Mouse (Mus musculus): ENCODE data around the gene Col28a1.

The Col28a1 gene
- long read RNA-seq, experiment 1: 0 reads
- long read RNA-seq, experiment 2, partial matches to known transcripts: 1 of 1 reads
- long read RNA-seq, experiment 2, other reads (novel, unspliced or antisense): 0 of 1 reads

DNA sequence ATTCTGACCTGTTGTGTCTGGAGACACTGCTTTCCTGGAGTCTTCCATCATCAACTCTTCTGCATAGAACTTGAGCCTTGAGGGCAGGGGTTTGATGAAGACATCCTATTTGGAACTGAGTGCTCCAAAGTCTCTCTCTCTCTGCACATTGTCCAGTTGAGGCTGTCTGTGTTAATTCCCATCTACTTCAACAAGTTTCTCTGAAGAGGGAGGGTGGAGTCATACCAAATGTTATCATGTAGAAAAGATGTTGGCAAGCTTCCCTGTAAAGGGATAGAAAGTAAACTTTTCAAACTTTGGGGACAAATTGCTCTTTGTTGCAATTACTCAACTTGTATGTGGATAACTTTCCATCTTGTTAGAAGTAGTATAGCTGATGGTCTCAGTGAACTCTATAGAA, at the start of gene Col28a1:
Col28a1 (minus strand) TSS at position 101 of the 400 bp plus-strand sequence.
- intact Hi-C loops (cut with DNase I): loop anchor here (5.0 kb wide), 1 partner anchor 460 kb away; no protein-coding TSS in a partner anchor

- intact Hi-C loops (cut with DNase I): no loop called here
Measured at GRCm38 (mm10) chr6:8228596-8228995, 36.2 kb upstream of the Col28a1 start.

- intact Hi-C loops (cut with DNase I): no loop called here
Measured at GRCm38 (mm10) chr6:8227035-8227434, 34.6 kb upstream of the Col28a1 start.

DNA sequence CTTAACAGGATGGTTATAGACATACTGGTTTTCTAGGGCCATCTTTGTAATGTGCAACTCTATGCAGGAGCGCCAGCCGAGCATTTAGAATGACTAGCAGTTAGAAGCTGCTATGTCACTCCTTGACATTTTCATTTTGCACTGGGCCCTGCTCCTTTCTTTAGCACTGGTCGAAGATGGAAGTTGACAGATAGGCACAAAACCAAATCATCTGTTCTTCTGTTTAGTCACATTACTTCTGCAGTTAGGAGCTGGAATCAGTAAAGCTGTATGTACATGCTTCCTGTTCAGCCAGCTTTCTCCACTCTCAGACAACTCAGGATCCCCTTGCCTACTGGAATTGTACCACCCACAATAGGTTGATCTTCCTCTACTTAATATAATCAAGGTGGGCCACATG, 18.2 kb upstream of the Col28a1 start:
- intact Hi-C loops (cut with DNase I): no loop called here

DNA sequence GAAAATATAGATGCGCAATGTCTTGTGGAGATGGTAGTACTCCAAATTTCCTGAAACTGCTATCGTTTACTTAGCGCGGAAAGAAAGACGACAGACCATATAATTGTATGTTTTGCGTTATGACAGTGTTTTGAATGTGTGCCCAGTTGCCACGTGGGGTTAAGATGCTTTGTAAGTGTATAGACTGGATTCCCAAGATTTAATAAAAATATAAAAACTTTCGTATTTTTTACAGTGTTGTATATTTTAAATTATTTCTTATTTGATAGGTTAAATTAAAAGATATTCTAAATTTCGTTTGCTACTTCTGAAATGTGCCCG, 17.4 kb upstream of the Col28a1 start:
- intact Hi-C loops (cut with DNase I): loop anchor here (10.0 kb wide), 1 partner anchor 625 kb away; no protein-coding TSS in a partner anchor

DNA sequence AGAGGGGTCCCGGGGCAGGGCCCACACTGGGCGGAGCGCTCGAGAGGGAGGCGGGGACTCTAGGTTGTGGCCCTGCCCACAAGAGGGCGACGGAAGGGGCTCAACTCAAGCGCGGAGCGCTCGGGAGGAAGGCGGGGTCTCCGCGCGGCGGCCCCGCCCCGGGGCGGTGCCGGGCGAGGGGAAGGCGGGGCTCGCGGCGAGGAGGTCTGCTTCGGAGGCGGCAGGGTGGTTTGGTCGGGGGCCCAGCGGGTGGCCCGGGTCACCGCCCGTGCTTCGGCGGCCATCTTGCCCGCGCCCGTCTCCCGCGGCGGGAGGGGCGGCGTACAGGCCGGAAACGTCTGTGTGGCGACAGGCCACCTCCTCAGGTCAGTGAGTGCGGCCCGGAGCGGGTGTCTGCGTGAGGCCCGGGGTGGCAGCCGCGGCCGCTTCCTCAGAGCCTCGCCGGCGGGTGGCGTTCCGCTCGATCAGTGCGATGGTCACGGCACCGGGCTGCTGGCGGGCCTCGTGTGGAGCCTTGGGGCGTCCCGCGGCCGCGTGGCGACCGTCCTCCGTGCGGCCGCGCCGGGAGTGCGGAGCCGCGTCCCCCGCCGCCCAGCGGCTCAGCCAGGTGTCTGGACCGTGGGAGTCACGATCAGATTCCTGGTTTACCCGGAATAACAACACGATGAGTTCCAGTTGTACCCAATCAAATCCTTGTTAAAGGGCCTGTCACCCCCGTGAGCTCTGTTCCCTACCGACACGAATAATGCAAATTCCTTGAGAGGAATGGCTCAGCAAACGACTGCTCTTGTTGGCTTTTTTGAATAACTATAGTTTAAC, 16.8 kb upstream of the Col28a1 start, which contains the start of gene Mios:
Mios (plus strand) TSS at position 176 of the 819 bp plus-strand sequence.
- intact Hi-C loops (cut with DNase I): loop anchor here (10.0 kb wide), 1 partner anchor 626 kb away; no protein-coding TSS in a partner anchor

- intact Hi-C loops (cut with DNase I): loop anchor here (2.0 to 5.0 kb wide), 2 partner anchors 125 to 458 kb away; no protein-coding TSS in a partner anchor
Measured at GRCm38 (mm10) chr6:8189917-8190316, 2.5 kb downstream of the Col28a1 start.

GRCm38 (mm10) chr6:8188599-8189233, 3.7 kb downstream of the Col28a1 start:
- intact Hi-C loops (cut with DNase I): loop anchor here (2.0 kb wide), 1 partner anchor 124 kb away; no protein-coding TSS in a partner anchor

DNA sequence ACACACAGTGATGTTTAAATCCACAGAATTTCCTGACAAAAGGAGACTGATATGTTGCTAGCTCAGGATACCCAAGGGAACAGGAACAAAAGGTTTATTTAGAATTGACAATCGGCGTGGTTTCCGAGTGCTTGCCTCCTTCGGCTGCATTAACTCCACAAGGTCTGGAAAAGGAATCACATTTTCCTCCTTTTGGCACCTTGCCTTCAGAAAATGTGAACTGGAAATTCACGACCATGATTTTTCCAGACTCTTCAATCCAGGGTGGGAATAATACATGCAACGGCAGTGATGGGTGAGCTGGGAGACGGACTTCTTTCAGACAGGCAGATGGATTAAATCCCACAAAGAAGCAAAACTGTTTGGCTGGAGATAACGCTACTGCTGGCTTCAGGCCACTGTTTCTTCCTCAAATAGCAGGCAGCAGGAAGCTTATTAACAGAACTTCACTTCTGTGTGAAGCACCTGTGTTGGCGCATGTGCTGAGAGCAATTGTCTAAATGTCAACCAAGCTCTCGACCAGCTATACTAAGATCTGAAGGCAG, 13.9 kb downstream of the Col28a1 start:
- intact Hi-C loops (cut with DNase I): no loop called here

GRCm38 (mm10) chr6:8176116-8176515, 16.3 kb downstream of the Col28a1 start:
- intact Hi-C loops (cut with DNase I): no loop called here

- intact Hi-C loops (cut with DNase I): no loop called here
Measured at GRCm38 (mm10) chr6:8175346-8175745, 17.1 kb downstream of the Col28a1 start.

DNA sequence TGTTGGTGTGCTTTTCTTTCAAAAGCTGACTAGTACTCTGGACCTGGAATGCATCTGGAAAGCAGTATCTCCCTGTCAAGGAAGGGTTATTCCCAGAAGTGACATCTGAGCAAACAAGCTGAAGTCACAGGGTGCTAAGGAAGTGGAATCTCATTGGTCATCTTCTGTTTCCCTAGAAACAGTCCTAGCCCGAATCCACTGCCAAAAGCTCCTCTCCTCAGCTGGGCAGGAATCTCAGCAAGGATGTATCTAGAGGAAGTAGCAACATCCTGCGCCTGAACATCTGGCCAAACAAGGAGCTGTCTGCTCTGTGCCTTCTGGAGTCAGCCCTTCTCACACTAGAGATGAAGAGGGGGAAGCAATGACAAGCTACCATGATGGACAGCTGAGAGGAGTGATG, 18.4 kb downstream of the Col28a1 start:
- intact Hi-C loops (cut with DNase I): no loop called here

DNA sequence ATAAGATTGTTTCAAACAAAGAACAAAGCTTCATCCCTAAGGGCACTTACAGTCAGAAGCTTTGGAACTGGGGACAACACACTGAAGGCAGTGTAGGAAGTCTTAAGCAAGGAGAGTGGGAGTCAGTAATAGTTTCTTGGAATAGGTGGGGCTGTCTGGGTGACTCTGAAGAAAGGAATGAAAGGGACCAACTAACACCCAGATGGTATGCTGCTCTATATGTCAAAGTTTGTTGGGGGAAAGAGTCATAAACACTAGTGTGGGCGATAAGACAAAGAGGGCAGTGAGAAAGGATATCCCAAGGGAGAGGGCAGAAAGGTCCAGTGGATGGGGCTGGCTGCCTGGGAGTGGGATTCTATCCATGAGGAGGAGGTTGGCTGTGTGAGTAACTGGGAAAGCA, 20.3 kb downstream of the Col28a1 start:
- intact Hi-C loops (cut with DNase I): no loop called here

DNA sequence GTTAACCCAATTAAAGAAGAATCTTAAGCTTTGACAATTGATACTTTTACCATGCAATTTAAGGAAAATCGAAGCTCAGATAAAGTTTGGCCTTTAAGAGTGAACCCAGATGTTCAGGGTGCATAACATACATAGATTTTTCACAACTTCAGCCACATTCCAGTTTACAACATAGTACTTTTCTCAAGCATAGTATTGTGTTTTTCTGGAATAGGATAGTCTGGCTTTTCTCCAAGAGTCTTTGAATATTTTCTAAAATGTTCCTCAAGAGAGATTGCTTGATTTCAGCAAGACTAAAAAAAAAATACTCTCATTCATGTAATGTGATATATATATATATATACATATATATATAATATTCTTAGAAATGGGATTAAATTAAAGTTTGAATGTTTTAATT, 27.7 kb downstream of the Col28a1 start:
- intact Hi-C loops (cut with DNase I): no loop called here

DNA sequence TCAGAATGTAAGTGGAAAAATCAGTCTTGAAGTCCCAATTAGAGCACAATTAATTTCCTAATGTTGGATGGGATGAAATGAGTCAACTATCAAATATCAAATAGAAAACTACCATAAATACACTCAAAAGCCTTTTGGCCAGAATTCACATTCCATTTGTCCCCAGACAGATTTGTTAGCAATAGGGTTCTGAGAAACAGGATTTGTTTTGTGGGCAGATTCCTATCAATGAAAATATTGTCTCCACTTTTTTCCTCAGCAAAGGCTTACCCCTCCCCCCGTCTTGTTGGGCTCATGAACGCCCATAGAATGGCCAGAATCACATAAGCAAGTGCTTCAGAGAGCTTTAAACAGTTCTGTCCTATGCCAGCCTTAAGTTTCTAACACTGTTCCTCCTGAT, 32.4 kb downstream of the Col28a1 start:
- intact Hi-C loops (cut with DNase I): no loop called here

DNA sequence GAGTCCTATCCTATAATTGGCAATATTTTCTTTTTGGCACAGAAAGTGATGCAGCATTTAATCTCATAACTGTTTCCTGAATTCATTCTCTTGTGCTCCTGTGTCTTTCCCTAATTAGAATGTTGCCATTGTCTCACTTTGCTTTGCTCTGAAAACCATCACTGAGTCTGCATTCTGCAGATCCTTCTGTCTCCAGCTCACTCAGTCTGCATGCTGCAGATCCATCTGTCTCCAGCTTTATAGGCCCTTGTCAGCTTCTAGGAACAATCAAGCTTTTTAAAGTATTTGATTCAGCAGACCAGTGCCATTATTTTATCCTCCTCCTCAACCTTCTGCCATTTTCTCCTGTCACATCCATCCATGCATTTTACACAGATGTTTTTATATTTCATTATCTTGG, 35.3 kb downstream of the Col28a1 start:
- intact Hi-C loops (cut with DNase I): no loop called here

GRCm38 (mm10) chr6:8152551-8153361, 39.7 kb downstream of the Col28a1 start:
- intact Hi-C loops (cut with DNase I): no loop called here

- intact Hi-C loops (cut with DNase I): no loop called here
Measured at GRCm38 (mm10) chr6:8148916-8149315, 43.5 kb downstream of the Col28a1 start.

DNA sequence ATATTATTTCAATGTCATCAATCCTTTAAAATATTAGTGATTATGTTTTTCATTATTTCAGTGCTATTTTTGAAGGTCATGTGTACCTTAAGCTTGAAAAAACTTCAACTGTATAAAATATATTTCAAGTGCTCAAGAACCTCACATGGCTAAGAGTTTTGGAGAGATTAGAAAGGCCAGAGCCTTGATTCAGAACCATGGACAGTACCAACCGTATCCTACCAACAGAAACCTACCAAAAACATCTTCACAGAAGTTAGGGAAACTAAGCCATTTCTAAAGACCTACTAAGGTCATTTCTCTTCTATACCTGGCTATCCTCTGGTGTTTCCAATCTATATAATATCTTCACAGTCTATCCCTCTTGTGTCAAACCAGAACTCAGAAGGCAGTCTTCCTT, 50.5 kb downstream of the Col28a1 start:
- intact Hi-C loops (cut with DNase I): no loop called here

GRCm38 (mm10) chr6:8130149-8130548, 62.3 kb downstream of the Col28a1 start:
- intact Hi-C loops (cut with DNase I): no loop called here

- intact Hi-C loops (cut with DNase I): no loop called here
Measured at GRCm38 (mm10) chr6:8128164-8128563, 64.3 kb downstream of the Col28a1 start.

Data from adrenal gland (tissue).